Mouse (Mus musculus) mouse embryonic stem cell (cell line): ENCODE results near the gene Ppat.

Source experiments
- in situ Hi-C, 2 experiments: fragments of 300-500 bp; cut with MboI; formaldehyde crosslinking; loops; 1 replicate in 1 of 2; 3 replicates in 1 of 2; pipeline ENCODE4 v1.14.3; 2019 to 2020; ENCODE audit warnings: low sequenced_read_pairs in 2 of 2, low pct_unique_long_range_greater_than_20kb in 1 of 2, mixed read lengths in 1 of 2; ENCODE audit not compliant: unreplicated experiment in 1 of 2

Ppat gene

DNA sequence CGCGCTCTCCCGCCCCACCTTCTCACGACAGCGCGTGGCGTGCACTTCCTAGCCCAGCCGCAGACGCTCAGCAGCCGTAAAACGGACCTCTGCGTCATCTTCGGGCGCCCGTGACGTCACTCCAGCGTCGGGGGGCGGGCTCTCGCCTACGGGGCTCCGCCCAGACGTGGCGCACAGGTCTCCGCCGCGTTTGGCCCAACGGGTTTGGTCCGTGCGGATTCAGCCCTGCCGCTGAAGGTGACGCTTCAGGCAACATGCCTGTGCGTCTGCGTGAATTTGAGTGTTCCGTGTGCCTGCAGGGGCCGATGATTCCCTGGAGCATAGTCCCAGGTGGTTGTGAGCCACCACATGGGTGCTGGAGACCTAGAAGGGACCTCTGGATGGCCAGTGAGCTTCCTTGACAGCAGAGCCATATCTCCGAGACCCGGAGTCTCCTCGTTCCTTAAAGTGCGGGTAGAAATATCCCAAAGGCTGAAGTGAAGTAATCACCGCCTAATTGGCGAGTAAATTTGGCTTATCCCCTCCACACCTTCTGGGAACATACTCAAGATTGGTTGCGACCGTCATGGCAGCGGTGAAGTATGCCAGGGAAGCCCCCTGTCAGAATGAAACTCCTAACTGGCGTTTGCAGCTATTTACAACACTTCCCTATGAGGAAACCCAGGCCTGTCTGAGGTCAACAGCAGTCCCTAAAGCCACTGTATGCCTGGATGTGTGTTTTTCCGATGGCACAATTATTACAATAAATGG lies 45.8 kb downstream of the Ppat start, which contains the start of gene Aasdh:
Gene Aasdh (minus strand): TSS at position 110 of the 750 bp plus-strand sequence.
- in situ Hi-C loops, result no loop called here

DNA sequence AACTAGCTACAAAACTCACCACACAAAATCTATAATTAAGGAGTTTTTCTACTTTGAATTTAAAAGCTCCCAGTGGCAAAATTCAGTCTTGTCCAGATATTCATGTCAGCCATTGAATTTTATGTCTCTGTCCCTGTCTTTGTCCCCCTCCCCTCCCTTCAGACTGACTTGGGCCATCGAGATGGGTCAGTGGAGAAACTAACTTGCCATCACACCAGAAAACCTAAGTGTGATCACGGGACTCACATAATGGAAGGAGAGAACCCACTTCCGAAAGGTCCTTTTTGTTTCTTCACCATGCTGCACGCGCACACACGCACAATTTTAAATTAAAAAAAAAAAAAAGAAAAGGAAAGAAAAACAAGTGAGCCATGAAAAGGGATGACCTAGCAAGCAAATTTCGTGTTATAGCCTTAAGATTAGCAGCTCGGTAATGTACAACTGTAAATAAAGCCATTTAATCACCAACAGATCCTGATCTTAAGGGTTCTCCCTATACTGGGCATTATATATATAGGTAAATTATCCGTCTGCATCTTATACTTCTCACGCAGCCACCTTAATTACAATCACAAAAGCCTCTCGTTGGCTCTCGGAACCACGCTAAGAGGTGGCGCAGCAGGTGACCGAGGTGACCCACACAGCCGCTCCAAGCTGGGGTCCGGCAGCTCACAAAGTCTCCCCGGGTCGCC lies 46.5 kb downstream of the Ppat start:
- in situ Hi-C loops, result no loop called here

DNA sequence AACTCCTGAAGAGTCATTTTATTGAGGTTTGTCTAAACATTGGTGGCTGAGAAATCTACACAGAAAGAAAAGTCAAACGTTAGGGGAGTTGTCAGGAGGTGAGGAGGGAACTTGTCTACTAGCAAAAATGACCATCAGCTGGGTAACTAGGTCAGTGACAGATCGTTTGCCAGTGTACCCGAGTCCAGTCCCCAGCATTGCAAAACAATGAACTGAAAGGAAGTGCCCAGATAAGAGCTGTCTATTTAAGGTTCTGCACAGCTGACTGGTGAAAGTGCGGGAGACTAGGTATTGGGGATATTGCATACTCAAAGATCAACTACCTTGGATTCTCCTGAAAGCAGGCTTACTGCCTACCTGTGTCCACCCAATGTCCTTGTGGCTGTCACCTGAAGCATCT lies 49.2 kb downstream of the Ppat start:
- in situ Hi-C loops, result no loop called here

- in situ Hi-C loops, result no loop called here
Observed at GRCm38 (mm10) chr5:76893084-76893483, 58.3 kb downstream of the Ppat start.

GRCm38 (mm10) chr5:76892608-76893007 lies 58.8 kb downstream of the Ppat start:
- in situ Hi-C loops, result no loop called here

DNA sequence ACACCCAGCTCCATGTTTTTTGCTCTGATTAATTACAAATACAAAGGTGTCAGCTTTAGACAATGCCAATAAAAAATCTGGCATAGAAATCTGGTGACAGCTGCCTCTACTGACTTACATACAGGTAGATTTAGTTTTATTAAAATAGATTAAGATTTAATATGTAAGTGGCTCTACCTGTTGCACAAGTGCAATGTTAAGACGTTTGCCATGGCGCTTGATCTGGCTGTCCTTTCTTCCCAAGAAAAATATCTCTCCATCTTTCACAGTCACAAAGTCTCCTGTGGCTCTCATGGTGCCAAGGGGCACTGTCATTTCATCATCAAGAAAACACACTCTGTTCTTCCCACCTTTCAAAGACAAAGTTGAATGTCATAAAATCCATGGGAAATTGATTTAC lies 64.4 kb downstream of the Ppat start:
- in situ Hi-C loops, result no loop called here

DNA sequence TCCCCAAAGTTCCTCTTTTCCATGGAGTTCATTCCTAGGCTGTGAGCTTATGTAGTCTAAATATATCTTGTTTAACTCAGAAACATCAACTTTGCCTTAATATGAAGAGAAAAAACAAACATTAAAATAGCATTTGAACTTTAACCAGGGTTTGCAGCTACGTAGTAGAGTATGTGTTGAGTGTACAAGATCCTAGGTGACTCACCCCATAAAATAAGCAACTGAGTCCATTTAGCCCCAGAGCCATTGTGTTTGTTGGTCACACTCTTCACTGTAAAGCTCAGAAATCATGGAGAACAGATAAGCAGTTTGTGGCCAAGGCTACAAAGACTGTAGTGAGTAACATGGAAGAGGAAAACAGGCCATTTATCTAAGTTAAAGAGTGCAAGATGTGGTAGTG lies 67.3 kb downstream of the Ppat start:
- in situ Hi-C loops, result no loop called here

DNA sequence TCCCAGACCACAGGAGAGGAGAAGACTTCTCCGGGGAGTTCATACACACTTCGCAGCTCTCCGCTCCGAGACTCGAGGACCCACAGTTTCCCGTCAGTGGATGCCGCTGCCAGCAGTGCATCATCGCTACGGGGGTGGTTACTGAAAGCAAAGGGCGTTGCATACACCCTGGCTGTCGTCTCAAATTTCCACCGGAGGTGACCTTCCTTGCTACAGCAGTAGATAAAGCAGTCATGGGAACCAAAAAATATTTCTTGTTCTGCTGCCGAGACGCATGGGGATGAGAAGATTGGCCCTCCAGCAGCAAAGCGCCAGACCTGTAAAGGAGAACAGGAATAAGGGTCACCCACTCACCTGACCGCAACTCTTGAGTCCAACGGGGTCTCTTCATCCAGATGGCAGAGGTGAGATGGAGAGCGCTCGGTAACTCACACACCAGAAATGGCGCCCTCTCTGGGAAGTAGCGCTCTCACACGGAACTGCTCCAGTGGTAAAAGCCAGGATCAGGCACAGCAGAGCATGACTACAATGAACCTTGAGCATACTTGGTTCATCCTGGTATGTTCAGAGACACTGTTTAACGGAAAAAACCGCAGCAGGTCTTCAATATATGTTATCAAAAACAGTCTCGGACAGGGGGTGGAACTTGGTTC lies 75.1 kb downstream of the Ppat start:
- in situ Hi-C loops, result no loop called here

DNA sequence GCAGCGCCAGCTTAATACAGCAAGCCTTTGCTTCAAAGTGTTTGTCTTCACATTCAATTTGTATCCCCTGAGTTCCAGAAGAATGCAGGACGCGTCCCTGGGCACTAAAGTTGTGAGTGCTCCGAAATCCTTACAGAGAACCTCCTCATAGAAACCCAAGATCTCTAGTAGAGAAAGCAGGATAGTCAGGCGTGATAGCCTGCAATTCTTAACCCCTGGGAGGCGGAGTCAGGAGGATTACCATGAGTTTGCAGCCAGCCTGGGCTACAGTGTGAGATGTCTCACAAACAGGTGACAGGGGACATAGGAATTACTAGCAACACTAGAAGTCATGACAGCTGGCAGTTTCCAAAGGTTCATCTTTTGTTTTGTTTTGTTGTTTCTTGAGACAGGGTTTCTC lies 81.8 kb downstream of the Ppat start:
- in situ Hi-C loops, result no loop called here

GRCm38 (mm10) chr5:76868693-76869286 lies 82.6 kb downstream of the Ppat start:
- in situ Hi-C loops, result no loop called here

DNA sequence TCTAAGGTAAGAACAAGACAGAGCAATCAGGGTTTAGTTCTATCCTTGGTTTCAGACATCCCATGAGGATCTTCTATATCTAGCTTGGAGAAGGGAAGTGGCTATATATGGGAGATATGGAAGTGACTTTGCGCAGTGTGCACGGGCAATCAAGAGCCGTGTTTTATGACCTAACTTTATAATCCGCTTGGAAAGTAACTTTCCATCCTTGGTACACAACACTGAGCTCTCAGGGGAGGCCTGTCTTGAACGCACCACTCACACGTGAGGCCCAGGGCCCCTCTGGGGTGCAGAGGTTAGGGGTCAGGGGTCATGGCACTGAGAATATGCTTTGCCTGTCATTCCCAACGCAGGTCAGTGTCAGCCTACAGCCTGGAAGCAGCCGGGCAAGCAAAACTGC lies 84.6 kb downstream of the Ppat start:
- in situ Hi-C loops, result no loop called here
